Mouse (Mus musculus) hindbrain, embryonic 12.5 days (tissue): Measurements from ENCODE around the gene Sfxn3. TPM values are rescaled to one million over a fixed set of nuclear protein-coding genes. Genes with fewer than 3 reads are reported as not detected.
"Not testable (repeated sequence)": the region's sequence is repeated elsewhere in the genome, so short reads cannot be mapped to it uniquely, and the experiment has no call there.

ENCODE experiments used
- ATAC-seq: fragments of 200-750 bp; cut with Nextera tagmentation; 2 replicates; pipeline ENCODE4 v1.8.0; 2017; ENCODE audit warnings: moderate TSS enrichment; ENCODE audit not compliant: low FRiP score
- H3K27ac ChIP-seq: fragments of 300-500 bp; sonication (generic); 2 replicates; pipeline ENCODE4 v1.5.1; 2016; ENCODE audit warnings: mild to moderate bottlenecking
- H3K27me3 ChIP-seq: fragments of 300-500 bp; sonication (generic); 2 replicates; pipeline ENCODE4 v1.6.1; 2016; ENCODE audit warnings: mild to moderate bottlenecking
- H3K36me3 ChIP-seq: fragments of 300-500 bp; sonication (generic); 2 replicates; pipeline ENCODE4 v1.6.1; 2016; ENCODE audit warnings: mild to moderate bottlenecking
- H3K4me1 ChIP-seq: fragments of 300-500 bp; sonication (generic); 2 replicates; pipeline ENCODE4 v1.6.1; 2016
- H3K4me2 ChIP-seq: fragments of 300-500 bp; sonication (generic); replicated peaks from 2 replicates; pipeline ENCODE4 v1.6.1; 2016; ENCODE audit warnings: mild to moderate bottlenecking
- H3K4me3 ChIP-seq: fragments of 300-500 bp; sonication (generic); 2 replicates; pipeline ENCODE4 v1.5.1; 2016; ENCODE audit warnings: mild to moderate bottlenecking
- H3K9ac ChIP-seq: fragments of 300-500 bp; sonication (generic); 2 replicates; pipeline ENCODE4 v1.6.1; 2016; ENCODE audit warnings: mild to moderate bottlenecking, moderate library complexity
- H3K9me3 ChIP-seq: fragments of 300-500 bp; sonication (generic); replicated peaks from 2 replicates; pipeline ENCODE4 v1.6.1; 2016; ENCODE audit warnings: mild to moderate bottlenecking
- WGBS: fragments of 180-500 bp; shearing (Covaris S2); methylation state at CpG from one replicate; pipeline ENCODE4 v1.1.7; 2016; 5-methylcytosine and 5-hydroxymethylcytosine counted together
- polyA plus RNA-seq: library from polyadenylated mRNA; unstranded; fragments of >200 nt; fragmentation: Nextera tagmentation; extraction: Ambion mirVana; gene quantifications from 2 replicates; pipeline ENCODE4 v1.2.1, GENCODE M21; 2016

Sfxn3 gene
- polyA plus RNA-seq, 1 experiment from 2014 or later, result 38.2 TPM

- peaks cover 31% of the 10 kb centered on the region for H3K27me3 ChIP-seq
- no peaks in the 10 kb centered on the region for H3K9me3 ChIP-seq
- WGBS, result 32% methylated on average over 14 of the region's 16 CpGs
- H3K9ac ChIP-seq, result no peak overlapping the region
- no peak overlapping the region for H3K4me3 ChIP-seq
- H3K4me1 ChIP-seq, result peaks cover 11% of the 10 kb centered on the region
- H3K36me3 ChIP-seq, result no peaks in the 10 kb centered on the region
- H3K4me2 ChIP-seq, result no peak overlapping the region
- no peak for ATAC-seq
- H3K27ac ChIP-seq, result no peak overlapping the region
These were observed 10.4 kb upstream of the Sfxn3 start for GRCm38 (mm10) chr19:45036867-45037266.

- not testable (repeated sequence) for H3K4me1 ChIP-seq, H3K36me3 ChIP-seq, H3K4me2 ChIP-seq, H3K27ac ChIP-seq, ATAC-seq, H3K9ac ChIP-seq, H3K9me3 ChIP-seq, H3K4me3 ChIP-seq
- H3K27me3 ChIP-seq, result peaks cover 36% of the 10 kb centered on the region
- 91% methylated on average over 7 of the region's 7 CpGs for WGBS
These were observed 9.1 kb upstream of the Sfxn3 start for GRCm38 (mm10) chr19:45038198-45038597.

- WGBS, result 51% methylated on average over 13 of the region's 13 CpGs
- peaks cover 2% of the 10 kb centered on the region; the same call in 1 of the 2 replicates for H3K4me1 ChIP-seq
- H3K36me3 ChIP-seq, result no peaks in the 10 kb centered on the region
- H3K27me3 ChIP-seq, result peaks cover 52% of the 10 kb centered on the region
- H3K9me3 ChIP-seq, result no peaks in the 10 kb centered on the region
- H3K4me3 ChIP-seq, result no peak overlapping the region
- no peak overlapping the region for H3K4me2 ChIP-seq
- no peak overlapping the region for H3K27ac ChIP-seq
- peak; percentile 21; the same call in 1 of the 2 replicates for ATAC-seq
- H3K9ac ChIP-seq, result no peak overlapping the region
These were observed 7.1 kb upstream of the Sfxn3 start for GRCm38 (mm10) chr19:45040214-45040613.

- Histone ChIP-seq H3K4me1 (peaks cover 35% of the 10 kb centered on the region), H3K4me3 (no peak overlapping the region), H3K27me3 (peaks cover 50% of the 10 kb centered on the region), H3K9me3 (no peaks in the 10 kb centered on the region), H3K36me3 (no peaks in the 10 kb centered on the region), H3K4me2 (no peak overlapping the region), H3K27ac (no peak overlapping the region), H3K9ac (no peak overlapping the region)
- 60% methylated on average over 11 of the region's 11 CpGs for WGBS
- ATAC-seq, result no peak
These were observed 2.8 kb upstream of the Sfxn3 start for GRCm38 (mm10) chr19:45044389-45044927.

GRCm38 (mm10) chr19:45045236-45045635 is 2.1 kb upstream of the Sfxn3 start:
- no peaks in the 10 kb centered on the region for H3K9me3 ChIP-seq
- H3K9ac ChIP-seq, result no peak overlapping the region
- H3K27me3 ChIP-seq, result peaks cover 42% of the 10 kb centered on the region
- ATAC-seq, result no peak
- H3K4me3 ChIP-seq, result no peak overlapping the region
- H3K36me3 ChIP-seq, result no peaks in the 10 kb centered on the region
- peaks cover 34% of the 10 kb centered on the region for H3K4me1 ChIP-seq
- H3K4me2 ChIP-seq, result no peak overlapping the region
- 36% methylated on average over 15 of the region's 15 CpGs for WGBS
- no peak overlapping the region for H3K27ac ChIP-seq

GRCm38 (mm10) chr19:45045651-45046050 is 1.7 kb upstream of the Sfxn3 start, which contains the start of gene Pdzd7:
Gene Pdzd7, minus strand, starts transcription at chr19:45045717.
- Histone ChIP-seq H3K36me3 (0 out of 2 replicates have a peak, but pooled peaks cover 2% of the 10 kb centered on the region), H3K9me3 (no peaks in the 10 kb centered on the region), H3K9ac (peak within 1 kb of the TSS; percentile 69), H3K27ac (no peak within 1 kb of the TSS), H3K27me3 (peaks cover 38% of the 10 kb centered on the region), H3K4me2 (peak within 1 kb of the TSS; percentile 71), H3K4me1 (peaks cover 34% of the 10 kb centered on the region), H3K4me3 (peak within 1 kb of the TSS; percentile 49)
- WGBS, result 83% methylated on average over 5 of the region's 5 CpGs
- no peak for ATAC-seq

- Histone ChIP-seq H3K4me1 (peaks cover 34% of the 10 kb centered on the region), H3K9ac (peak overlapping the region; percentile 69), H3K9me3 (no peaks in the 10 kb centered on the region), H3K36me3 (0 out of 2 replicates have a peak, but pooled peaks cover 7% of the 10 kb centered on the region), H3K4me3 (peak overlapping the region; percentile 49), H3K27me3 (peaks cover 34% of the 10 kb centered on the region), H3K4me2 (peak overlapping the region; percentile 71), H3K27ac (peak overlapping the region; percentile 87)
- peak; percentile 57 for ATAC-seq
- WGBS, result 3% methylated on average over 34 of the region's 34 CpGs
These were observed 581 bp upstream of the Sfxn3 start for GRCm38 (mm10) chr19:45046523-45047321.

- H3K4me2 ChIP-seq, result peak overlapping the region; percentile 71
- 53% methylated on average over 11 of the region's 11 CpGs for WGBS
- H3K27ac ChIP-seq, result peak overlapping the region; percentile 87
- peak; percentile 59 for ATAC-seq
- H3K4me3 ChIP-seq, result peak overlapping the region; percentile 49
- H3K36me3 ChIP-seq, result peaks cover 20% of the 10 kb centered on the region; the same call in 1 of the 2 replicates
- H3K27me3 ChIP-seq, result peaks cover 28% of the 10 kb centered on the region
- peaks cover 34% of the 10 kb centered on the region for H3K4me1 ChIP-seq
- peak overlapping the region; percentile 69 for H3K9ac ChIP-seq
- no peaks in the 10 kb centered on the region for H3K9me3 ChIP-seq
These were observed 786 bp downstream of the Sfxn3 start for GRCm38 (mm10) chr19:45047935-45048643.

- peaks cover 24% of the 10 kb centered on the region for H3K36me3 ChIP-seq
- peaks cover 34% of the 10 kb centered on the region for H3K4me1 ChIP-seq
- peaks cover 24% of the 10 kb centered on the region for H3K27me3 ChIP-seq
- H3K9ac ChIP-seq, result peak overlapping the region; percentile 69
- whole genome bisulfite sequencing, result 83% methylated on average over 12 of the region's 12 CpGs
- 0 out of 2 replicates have a peak overlapping the region, but pooled peaks have one; percentile 87 for H3K27ac ChIP-seq
- no peak for ATAC-seq
- peak overlapping the region; percentile 49 for H3K4me3 ChIP-seq
- no peaks in the 10 kb centered on the region for H3K9me3 ChIP-seq
- H3K4me2 ChIP-seq, result peak overlapping the region; percentile 71
These were observed 1.5 kb downstream of the Sfxn3 start for GRCm38 (mm10) chr19:45048644-45049365.

GRCm38 (mm10) chr19:45049523-45049922 is 2.2 kb downstream of the Sfxn3 start:
- no peak overlapping the region for H3K4me3 ChIP-seq
- peaks cover 23% of the 10 kb centered on the region for H3K27me3 ChIP-seq
- 76% methylated on average over 9 of the region's 9 CpGs for WGBS
- peak overlapping the region; percentile 71 for H3K4me2 ChIP-seq
- H3K9ac ChIP-seq, result no peak overlapping the region
- no peak for ATAC-seq
- no peaks in the 10 kb centered on the region for H3K9me3 ChIP-seq
- H3K27ac ChIP-seq, result no peak overlapping the region
- H3K36me3 ChIP-seq, result peaks cover 27% of the 10 kb centered on the region
- H3K4me1 ChIP-seq, result peaks cover 34% of the 10 kb centered on the region

- 0 out of 2 replicates have a peak, but pooled peaks cover 3% of the 10 kb centered on the region for H3K27me3 ChIP-seq
- H3K4me2 ChIP-seq, result no peak overlapping the region
- no peak for ATAC-seq
- H3K27ac ChIP-seq, result no peak overlapping the region
- H3K4me1 ChIP-seq, result peaks cover 27% of the 10 kb centered on the region
- no peak overlapping the region for H3K4me3 ChIP-seq
- H3K36me3 ChIP-seq, result peaks cover 34% of the 10 kb centered on the region
- H3K9me3 ChIP-seq, result no peaks in the 10 kb centered on the region
- no peak overlapping the region for H3K9ac ChIP-seq
- WGBS, result 86% methylated on average over 8 of the region's 8 CpGs
These were observed 6.1 kb downstream of the Sfxn3 start for GRCm38 (mm10) chr19:45053451-45053850.
